Mouse (Mus musculus) left cerebral cortex, postnatal 25 days (tissue): ENCODE measurements around the gene Satb2. TPM values are rescaled to one million over a fixed set of nuclear protein-coding genes. Genes with fewer than 3 reads are reported as not detected.
A peak's percentile ranks its signal among the peaks of the same experiment; 100 is the strongest.

ENCODE experiments used
- DNase-seq, 2 experiments: peaks; one replicate each; pipeline ENCODE4 v3.0.0; 2022; ENCODE audit warnings: low spot score in 2 of 2, mixed read lengths in 1 of 2
- intact Hi-C: fragments of 180-260 bp; cut with DNase I; formaldehyde crosslinking; loops from one replicate; pipeline ENCODE4 v1.15.1; 2025
- total RNA-seq, 2 experiments: library from RNA; stranded (reverse); gene quantifications; 2 replicates each; pipeline ENCODE4 v1.2.3; 2021

Satb2 gene
- total RNA-seq, 2 experiments from 2014 or later: 79.0 to 85.6 TPM

- intact Hi-C loops: loop anchor here (2.0 to 5.0 kb wide), 3 partner anchors 231 to 725 kb away; no protein-coding TSS in a partner anchor
- peak in 1 of 2 experiments; percentile 37 for DNase-seq
Observed at GRCm38 (mm10) chr1:56976044-56976824, 2.2 kb downstream of the Satb2 start.

GRCm38 (mm10) chr1:56975546-56975945, 2.9 kb downstream of the Satb2 start:
- intact Hi-C loops: loop anchor here (5.0 kb wide), 1 partner anchor 232 kb away; no protein-coding TSS in a partner anchor
- DNase-seq: peak in 1 of 2 experiments; percentile 24

- intact Hi-C loops: no loop called here
- no peak for DNase-seq
Observed at GRCm38 (mm10) chr1:56974187-56974586, 4.3 kb downstream of the Satb2 start.

- DNase-seq: no peak
- intact Hi-C loops: loop anchor here (1.0 kb wide), 1 partner anchor 1077 kb away; no protein-coding TSS in a partner anchor
Observed at GRCm38 (mm10) chr1:56973593-56973950, 4.9 kb downstream of the Satb2 start.

DNA sequence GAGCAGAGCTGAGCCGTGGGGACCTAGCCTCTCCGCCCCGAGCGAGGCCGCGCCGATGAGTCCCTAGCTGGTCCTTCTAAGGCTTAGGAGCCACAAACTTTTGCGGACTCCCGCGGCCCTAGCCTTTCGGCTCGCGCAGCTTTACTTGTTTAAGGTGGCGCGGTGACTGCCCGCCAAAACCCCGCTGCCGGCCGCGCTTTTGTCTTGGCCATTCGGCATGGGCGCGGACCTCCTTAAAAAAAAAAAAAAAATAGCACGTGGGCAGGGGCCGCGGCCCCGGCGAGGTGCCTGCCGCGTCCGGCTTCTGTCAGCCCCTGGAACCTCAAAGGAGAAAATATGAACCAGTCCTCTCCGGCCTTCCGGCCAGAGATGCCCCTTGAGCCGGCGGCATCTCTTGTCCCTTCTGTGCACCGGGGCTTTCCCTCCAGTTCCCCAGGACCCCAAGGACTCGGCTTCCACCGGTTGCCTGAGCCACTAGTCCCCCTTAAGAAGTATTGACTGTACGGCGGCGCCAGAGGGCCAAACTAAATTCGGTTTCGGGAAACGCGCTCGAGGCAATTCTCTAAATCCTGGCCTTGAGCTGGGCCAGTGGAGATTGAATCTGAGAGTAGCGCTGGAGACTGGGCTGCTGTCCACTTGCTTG, 5.4 kb downstream of the Satb2 start:
- intact Hi-C loops: loop anchor here (1.0 kb wide), 1 partner anchor 1077 kb away; no protein-coding TSS in a partner anchor
- DNase-seq: peak; percentile 90

DNA sequence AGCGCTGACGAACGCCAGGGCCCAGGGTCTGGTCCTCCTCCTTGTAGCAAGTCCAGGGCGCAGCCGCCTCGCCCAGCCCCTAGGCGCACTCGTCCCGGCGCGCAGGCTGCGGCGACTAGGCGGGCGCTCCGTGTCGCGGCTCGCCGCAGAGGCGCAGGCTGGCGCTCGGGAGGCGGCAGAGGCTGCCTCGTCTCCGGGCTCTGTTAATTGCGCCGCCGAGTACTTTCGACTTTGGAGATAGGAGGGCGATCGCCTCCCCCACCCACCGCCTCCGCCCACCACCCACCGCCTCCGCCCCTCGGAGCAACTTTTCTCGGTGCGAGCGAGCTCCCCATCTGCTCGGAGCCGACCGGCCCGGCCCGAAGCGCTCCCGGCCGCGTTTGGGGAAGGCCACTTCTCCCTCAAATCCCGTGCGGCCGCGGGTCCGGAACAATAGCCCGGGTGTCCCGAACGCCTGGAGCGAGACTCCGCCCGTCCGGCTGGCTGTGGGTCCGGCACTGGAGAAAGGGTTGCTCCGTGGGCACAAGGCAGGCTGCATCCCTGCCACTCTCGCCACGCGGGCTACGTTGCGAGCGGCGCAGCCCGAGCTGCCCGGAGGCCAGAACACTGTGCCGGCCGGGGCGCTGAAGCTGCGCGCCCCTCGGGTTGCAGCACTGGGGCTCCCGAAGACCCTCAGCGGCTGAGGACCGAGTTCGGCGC, 6.0 kb downstream of the Satb2 start:
- intact Hi-C loops: no loop called here
- peak in 1 of 2 experiments; percentile 64 for DNase-seq

- peak in 1 of 2 experiments; percentile 63 for DNase-seq
- intact Hi-C loops: no loop called here
Observed at GRCm38 (mm10) chr1:56971942-56972250, 6.6 kb downstream of the Satb2 start.

DNA sequence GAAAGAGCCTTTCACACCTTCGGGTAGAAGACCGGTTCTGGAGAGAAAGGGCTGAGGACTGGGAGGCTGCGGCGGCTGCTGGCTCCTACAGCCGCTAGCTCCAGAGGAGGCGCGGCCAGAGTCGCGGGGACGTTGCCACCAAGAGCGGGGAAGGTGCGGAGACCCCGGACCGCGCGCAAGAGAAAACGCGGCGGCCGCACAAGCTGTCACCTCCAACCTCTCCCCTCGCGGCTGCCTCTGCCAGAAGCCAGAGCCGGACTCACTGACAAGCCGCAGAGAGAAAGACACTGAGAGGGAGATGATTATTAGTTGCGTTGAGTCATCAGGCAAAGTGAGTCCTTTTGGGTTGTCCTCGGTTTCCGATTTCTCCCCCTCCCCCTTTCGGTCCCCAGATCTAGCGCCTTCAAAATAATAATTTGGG, 7.0 kb downstream of the Satb2 start:
- DNase-seq: peak in 1 of 2 experiments; percentile 40
- intact Hi-C loops: no loop called here

GRCm38 (mm10) chr1:56970740-56971141, 7.7 kb downstream of the Satb2 start:
- no peak for DNase-seq
- intact Hi-C loops: no loop called here

GRCm38 (mm10) chr1:56969364-56970360, 8.8 kb downstream of the Satb2 start:
- intact Hi-C loops: no loop called here
- peak in 1 of 2 experiments; percentile 73 for DNase-seq

GRCm38 (mm10) chr1:56965879-56966579, 12.4 kb downstream of the Satb2 start:
- intact Hi-C loops: no loop called here
- peak in 1 of 2 experiments; percentile 47 for DNase-seq

- intact Hi-C loops: loop anchor here (5.0 kb wide), 1 partner anchor 112 kb away; no protein-coding TSS in a partner anchor
- peak in 1 of 2 experiments; percentile 43 for DNase-seq
Observed at GRCm38 (mm10) chr1:56964493-56964892, 14.0 kb downstream of the Satb2 start.

GRCm38 (mm10) chr1:56963291-56963690, 15.2 kb downstream of the Satb2 start:
- no peak for DNase-seq
- intact Hi-C loops: loop anchor here (5.0 kb wide), 1 partner anchor 111 kb away; no protein-coding TSS in a partner anchor

DNA sequence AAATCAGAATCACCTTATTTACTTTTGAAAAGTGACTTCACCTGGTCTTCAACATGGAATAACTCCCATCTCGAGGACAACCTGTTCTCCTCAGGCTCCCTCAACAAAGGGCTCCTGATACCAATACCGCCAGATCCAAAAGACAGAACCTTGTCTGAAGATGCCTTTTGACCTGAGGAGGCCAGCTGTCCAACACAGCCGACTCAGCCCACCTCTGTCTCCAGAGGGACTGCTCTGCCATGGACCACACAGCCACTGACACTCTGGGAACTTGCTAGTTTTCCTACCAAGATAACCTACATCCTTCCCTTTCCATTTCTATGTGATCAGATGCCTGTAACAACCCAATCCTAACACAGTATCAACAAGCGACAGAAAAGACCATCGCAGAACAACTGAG, 19.5 kb downstream of the Satb2 start:
- DNase-seq: no peak
- intact Hi-C loops: no loop called here

GRCm38 (mm10) chr1:56957942-56958341, 20.5 kb downstream of the Satb2 start:
- no peak for DNase-seq
- intact Hi-C loops: no loop called here

DNA sequence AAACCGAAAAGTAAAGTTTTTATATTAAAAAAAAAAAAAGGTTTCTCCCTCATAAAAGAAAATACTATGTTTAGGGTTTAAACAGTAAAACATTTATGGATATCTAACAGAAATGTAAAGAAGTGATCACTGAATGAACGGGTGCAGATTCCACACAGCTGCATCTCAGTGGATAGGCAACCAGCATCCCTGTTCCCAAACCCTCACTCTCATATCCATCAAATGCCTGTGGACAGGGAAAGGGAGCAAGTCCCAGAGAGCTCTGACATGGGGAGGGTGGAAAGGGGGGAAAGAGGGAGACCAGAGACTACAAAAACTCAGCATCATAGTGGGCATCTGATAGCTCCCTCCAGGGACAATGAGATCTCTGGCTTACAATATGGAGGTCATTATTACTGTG, 21.6 kb downstream of the Satb2 start:
- intact Hi-C loops: no loop called here
- DNase-seq: no peak

DNA sequence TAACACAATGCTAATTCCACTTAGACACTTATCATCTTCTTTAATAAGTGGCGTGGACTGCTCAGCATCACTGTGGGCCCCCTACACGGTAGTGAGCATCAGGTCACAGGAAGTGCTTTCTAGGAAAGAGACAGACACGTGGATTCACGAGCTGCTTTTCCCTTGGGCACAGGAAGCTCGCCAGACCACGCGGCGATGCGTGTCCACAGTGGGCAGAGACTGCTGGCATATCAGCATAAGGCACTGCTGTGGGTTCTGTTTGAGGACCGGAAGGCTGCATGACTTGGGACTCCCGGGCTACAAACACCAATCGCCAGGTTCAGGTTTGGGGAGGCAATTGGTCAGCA, 22.7 kb downstream of the Satb2 start:
- DNase-seq: no peak
- intact Hi-C loops: no loop called here

DNA sequence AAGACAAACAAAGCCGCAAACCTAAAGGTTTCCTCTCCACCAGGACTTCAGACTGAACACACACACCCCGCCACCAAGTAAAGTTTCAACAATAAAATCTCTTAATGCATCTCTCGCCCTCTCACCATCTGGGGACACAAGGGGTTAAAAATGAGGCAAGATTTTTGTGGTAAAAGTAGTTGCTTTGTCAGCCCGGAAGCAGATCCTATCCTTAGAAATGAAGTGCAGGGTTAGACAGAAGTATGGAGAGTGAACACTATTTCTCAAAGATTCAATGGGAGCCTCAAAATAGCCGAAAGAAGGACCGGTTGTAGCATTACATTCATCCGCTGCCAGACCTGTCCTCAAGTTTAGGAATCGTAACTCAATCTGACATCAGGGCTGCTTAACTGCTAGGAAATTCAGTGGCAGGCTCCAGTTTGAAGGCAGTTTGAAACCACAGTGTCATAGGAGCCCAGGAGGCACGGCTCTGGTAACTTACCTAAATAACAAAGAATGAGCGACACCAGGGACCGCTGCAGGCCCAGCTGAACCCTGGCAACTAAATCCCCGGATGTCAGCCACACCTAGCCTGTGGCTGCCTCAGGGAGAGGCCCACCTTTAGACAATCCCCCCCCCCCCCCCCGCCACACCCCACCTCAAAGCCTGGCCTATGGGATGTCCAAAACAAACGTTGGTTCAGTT, 23.3 kb downstream of the Satb2 start:
- intact Hi-C loops: no loop called here
- no peak for DNase-seq
